Mouse (Mus musculus) hindbrain, embryonic 12.5 days (tissue): ENCODE data around the gene Zp1. TPM values are rescaled to one million over a fixed set of nuclear protein-coding genes. Genes with fewer than 3 reads are reported as not detected.

Experiments used
- ATAC-seq: fragments of 200-750 bp; cut with Nextera tagmentation; 2 replicates; pipeline ENCODE4 v1.8.0; 2017; ENCODE audit warnings: moderate TSS enrichment; ENCODE audit not compliant: low FRiP score
- H3K27ac ChIP-seq: fragments of 300-500 bp; sonication (generic); 2 replicates; pipeline ENCODE4 v1.5.1; 2016; ENCODE audit warnings: mild to moderate bottlenecking
- H3K27me3 ChIP-seq: fragments of 300-500 bp; sonication (generic); 2 replicates; pipeline ENCODE4 v1.6.1; 2016; ENCODE audit warnings: mild to moderate bottlenecking
- H3K36me3 ChIP-seq: fragments of 300-500 bp; sonication (generic); 2 replicates; pipeline ENCODE4 v1.6.1; 2016; ENCODE audit warnings: mild to moderate bottlenecking
- H3K4me1 ChIP-seq: fragments of 300-500 bp; sonication (generic); 2 replicates; pipeline ENCODE4 v1.6.1; 2016
- H3K4me2 ChIP-seq: fragments of 300-500 bp; sonication (generic); replicated peaks from 2 replicates; pipeline ENCODE4 v1.6.1; 2016; ENCODE audit warnings: mild to moderate bottlenecking
- H3K4me3 ChIP-seq: fragments of 300-500 bp; sonication (generic); 2 replicates; pipeline ENCODE4 v1.5.1; 2016; ENCODE audit warnings: mild to moderate bottlenecking
- H3K9ac ChIP-seq: fragments of 300-500 bp; sonication (generic); 2 replicates; pipeline ENCODE4 v1.6.1; 2016; ENCODE audit warnings: mild to moderate bottlenecking, moderate library complexity
- H3K9me3 ChIP-seq: fragments of 300-500 bp; sonication (generic); replicated peaks from 2 replicates; pipeline ENCODE4 v1.6.1; 2016; ENCODE audit warnings: mild to moderate bottlenecking
- WGBS: fragments of 180-500 bp; shearing (Covaris S2); methylation state at CpG from one replicate; pipeline ENCODE4 v1.1.7; 2016; 5-methylcytosine and 5-hydroxymethylcytosine counted together
- polyA plus RNA-seq: library from polyadenylated mRNA; unstranded; fragments of >200 nt; fragmentation: Nextera tagmentation; extraction: Ambion mirVana; gene quantifications from 2 replicates; pipeline ENCODE4 v1.2.1, GENCODE M21; 2016

Zp1 gene
- polyA plus RNA-seq, 1 experiment from 2014 or later: not detected

GRCm38 (mm10) chr19:10943955-10944354 lies 23.5 kb upstream of the Zp1 start:
- peaks cover 39% of the 10 kb centered on the region for H3K36me3 ChIP-seq
- H3K4me3 ChIP-seq: no peak overlapping the region
- no peak overlapping the region for H3K4me2 ChIP-seq
- WGBS: 91% methylated on average over 3 of the region's 3 CpGs
- no peak overlapping the region for H3K27ac ChIP-seq
- H3K9me3 ChIP-seq: no peaks in the 10 kb centered on the region
- H3K4me1 ChIP-seq: peaks cover 35% of the 10 kb centered on the region
- no peak for ATAC-seq
- H3K9ac ChIP-seq: no peak overlapping the region
- no peaks in the 10 kb centered on the region; the same call in none of the 2 replicates for H3K27me3 ChIP-seq

GRCm38 (mm10) chr19:10940801-10941457 lies 20.5 kb upstream of the Zp1 start:
- Histone ChIP-seq H3K36me3 (peaks cover 39% of the 10 kb centered on the region), H3K27ac (peak overlapping the region; percentile 44), H3K4me1 (peaks cover 11% of the 10 kb centered on the region), H3K27me3 (no peaks in the 10 kb centered on the region; the same call in none of the 2 replicates), H3K9ac (peak overlapping the region; percentile 55), H3K9me3 (0 out of 2 replicates have a peak, but pooled peaks cover 3% of the 10 kb centered on the region), H3K4me3 (peak overlapping the region; percentile 35), H3K4me2 (peak overlapping the region; percentile 65)
- ATAC-seq: peak; percentile 82
- WGBS: 2% methylated on average over 40 of the region's 40 CpGs

- Histone ChIP-seq H3K9ac (peak overlapping the region; percentile 55), H3K27ac (peak overlapping the region; percentile 44), H3K27me3 (no peaks in the 10 kb centered on the region; the same call in none of the 2 replicates), H3K4me1 (peaks cover 11% of the 10 kb centered on the region), H3K4me2 (peak overlapping the region; percentile 65), H3K36me3 (peaks cover 36% of the 10 kb centered on the region), H3K4me3 (peak overlapping the region; percentile 35), H3K9me3 (0 out of 2 replicates have a peak, but pooled peaks cover 4% of the 10 kb centered on the region)
- 18% methylated on average over 37 of the region's 37 CpGs for WGBS
- ATAC-seq: peak; percentile 94
These were observed 19.8 kb upstream of the Zp1 start for GRCm38 (mm10) chr19:10940097-10940800.

- Histone ChIP-seq H3K4me1 (peaks cover 11% of the 10 kb centered on the region), H3K27ac (no peak overlapping the region), H3K27me3 (no peaks in the 10 kb centered on the region; the same call in none of the 2 replicates), H3K9me3 (0 out of 2 replicates have a peak, but pooled peaks cover 4% of the 10 kb centered on the region), H3K4me2 (no peak overlapping the region), H3K36me3 (peaks cover 21% of the 10 kb centered on the region), H3K4me3 (no peak overlapping the region), H3K9ac (no peak overlapping the region)
- no peak for ATAC-seq
- WGBS: 48% methylated on average over 3 of the region's 3 CpGs
These were observed 18.3 kb upstream of the Zp1 start for GRCm38 (mm10) chr19:10938771-10939170.

GRCm38 (mm10) chr19:10937110-10937563 lies 16.7 kb upstream of the Zp1 start, which contains the start of gene Ptgdr2:
TSS of gene Ptgdr2 (plus strand) at chr19:10937160.
- WGBS: 60% methylated on average over 5 of the region's 5 CpGs
- no peak within 1 kb of the TSS for H3K27ac ChIP-seq
- ATAC-seq: no peak
- H3K27me3 ChIP-seq: no peaks in the 10 kb centered on the region; the same call in none of the 2 replicates
- peaks cover 11% of the 10 kb centered on the region for H3K4me1 ChIP-seq
- 0 out of 2 replicates have a peak, but pooled peaks cover 4% of the 10 kb centered on the region for H3K9me3 ChIP-seq
- H3K36me3 ChIP-seq: peaks cover 5% of the 10 kb centered on the region
- no peak within 1 kb of the TSS for H3K4me2 ChIP-seq
- H3K4me3 ChIP-seq: no peak within 1 kb of the TSS
- no peak within 1 kb of the TSS for H3K9ac ChIP-seq

GRCm38 (mm10) chr19:10936077-10936476 lies 15.6 kb upstream of the Zp1 start:
- H3K4me1 ChIP-seq: peaks cover 7% of the 10 kb centered on the region
- WGBS: 83% methylated on average over 5 of the region's 5 CpGs
- ATAC-seq: no peak
- H3K36me3 ChIP-seq: no peaks in the 10 kb centered on the region
- H3K4me3 ChIP-seq: no peak overlapping the region
- H3K27ac ChIP-seq: no peak overlapping the region
- 0 out of 2 replicates have a peak, but pooled peaks cover 4% of the 10 kb centered on the region for H3K9me3 ChIP-seq
- no peak overlapping the region for H3K9ac ChIP-seq
- H3K4me2 ChIP-seq: no peak overlapping the region
- H3K27me3 ChIP-seq: no peaks in the 10 kb centered on the region

- H3K4me1 ChIP-seq: no peaks in the 10 kb centered on the region
- WGBS: 37% methylated on average over 5 of the region's 5 CpGs
These were observed 14.6 kb upstream of the Zp1 start for GRCm38 (mm10) chr19:10935029-10935428.

GRCm38 (mm10) chr19:10930641-10931040 lies 10.2 kb upstream of the Zp1 start:
- H3K36me3 ChIP-seq: no peaks in the 10 kb centered on the region
- 92% methylated on average over 2 of the region's 2 CpGs for WGBS
- H3K27me3 ChIP-seq: no peaks in the 10 kb centered on the region
- H3K9me3 ChIP-seq: no peaks in the 10 kb centered on the region
- no peak overlapping the region for H3K27ac ChIP-seq
- H3K4me1 ChIP-seq: 0 out of 2 replicates have a peak, but pooled peaks cover 4% of the 10 kb centered on the region
- no peak overlapping the region for H3K4me2 ChIP-seq
- ATAC-seq: no peak
- H3K4me3 ChIP-seq: no peak overlapping the region
- no peak overlapping the region for H3K9ac ChIP-seq

More at GRCm38 (mm10) chr19:10935029-10935428, 14.6 kb upstream of the Zp1 start:
- Histone ChIP-seq H3K9ac (no peak overlapping the region), H3K4me3 (no peak overlapping the region), H3K27me3 (no peaks in the 10 kb centered on the region), H3K36me3 (no peaks in the 10 kb centered on the region), H3K9me3 (0 out of 2 replicates have a peak, but pooled peaks cover 4% of the 10 kb centered on the region), H3K4me2 (no peak overlapping the region), H3K27ac (no peak overlapping the region)
- no peak for ATAC-seq

- no peak overlapping the region for H3K4me2 ChIP-seq
These were observed 6.2 kb upstream of the Zp1 start for GRCm38 (mm10) chr19:10926666-10927065.

GRCm38 (mm10) chr19:10926123-10926621 lies 5.7 kb upstream of the Zp1 start:
- ATAC-seq: no peak
- Histone ChIP-seq H3K9ac (no peak overlapping the region), H3K4me2 (no peak overlapping the region), H3K27ac (no peak overlapping the region; the same call in 1 of the 2 replicates), H3K4me3 (no peak overlapping the region), H3K9me3 (no peaks in the 10 kb centered on the region), H3K36me3 (no peaks in the 10 kb centered on the region), H3K4me1 (0 out of 2 replicates have a peak, but pooled peaks cover 4% of the 10 kb centered on the region), H3K27me3 (no peaks in the 10 kb centered on the region)
- 18% methylated on average over 6 of the region's 6 CpGs for WGBS

More at GRCm38 (mm10) chr19:10926666-10927065, 6.2 kb upstream of the Zp1 start:
- Histone ChIP-seq H3K4me1 (0 out of 2 replicates have a peak, but pooled peaks cover 4% of the 10 kb centered on the region), H3K27ac (no peak overlapping the region), H3K4me3 (no peak overlapping the region), H3K9me3 (no peaks in the 10 kb centered on the region), H3K9ac (no peak overlapping the region), H3K27me3 (no peaks in the 10 kb centered on the region), H3K36me3 (no peaks in the 10 kb centered on the region)
- ATAC-seq: no peak
- WGBS: 37% methylated on average over 4 of the region's 4 CpGs

GRCm38 (mm10) chr19:10924220-10924619 lies 3.8 kb upstream of the Zp1 start:
- 0 out of 2 replicates have a peak, but pooled peaks cover 4% of the 10 kb centered on the region for H3K4me1 ChIP-seq
- H3K4me2 ChIP-seq: no peak overlapping the region
- H3K4me3 ChIP-seq: no peak overlapping the region
- no peak for ATAC-seq
- no peaks in the 10 kb centered on the region for H3K9me3 ChIP-seq
- no peak overlapping the region for H3K9ac ChIP-seq
- 52% methylated on average over 4 of the region's 4 CpGs for WGBS
- no peaks in the 10 kb centered on the region for H3K27me3 ChIP-seq
- H3K36me3 ChIP-seq: no peaks in the 10 kb centered on the region
- no peak overlapping the region for H3K27ac ChIP-seq

- Histone ChIP-seq H3K27ac (no peak overlapping the region), H3K4me2 (no peak overlapping the region), H3K4me3 (no peak overlapping the region), H3K4me1 (no peaks in the 10 kb centered on the region), H3K36me3 (no peaks in the 10 kb centered on the region), H3K9me3 (no peaks in the 10 kb centered on the region), H3K27me3 (no peaks in the 10 kb centered on the region), H3K9ac (no peak overlapping the region)
- WGBS: 78% methylated on average over 3 of the region's 3 CpGs
- no peak for ATAC-seq
These were observed 626 bp upstream of the Zp1 start for GRCm38 (mm10) chr19:10921058-10921457.
